Mouse (Mus musculus) hindbrain, embryonic 11.5 days (tissue): ENCODE results near the gene Aff3. TPM values are rescaled to one million over a fixed set of nuclear protein-coding genes. Genes with fewer than 3 reads are reported as not detected.
A peak's percentile ranks its signal among the peaks of the same experiment; 100 is the strongest.

Experiments
- ATAC-seq: fragments of 200-750 bp; cut with Nextera tagmentation; 2 replicates; pipeline ENCODE4 v1.8.0; 2017; ENCODE audit warnings: mild to moderate bottlenecking, moderate TSS enrichment, moderate library complexity; ENCODE audit not compliant: low FRiP score
- DNase-seq: peaks from one replicate; pipeline ENCODE4 v3.0.0-alpha.2; 2015; ENCODE audit warnings: low spot score
- H3K27ac ChIP-seq: fragments of 300-500 bp; sonication (generic); 2 replicates; pipeline ENCODE4 v1.5.1; 2014; ENCODE audit warnings: mild to moderate bottlenecking, low read depth, low read length
- H3K27me3 ChIP-seq: fragments of 300-500 bp; sonication (generic); 2 replicates; pipeline ENCODE4 v1.6.1; 2014; ENCODE audit warnings: mild to moderate bottlenecking, low read length, moderate library complexity, mixed read lengths; ENCODE audit not compliant: control insufficient read depth, insufficient read depth
- H3K36me3 ChIP-seq: fragments of 300-500 bp; sonication (generic); 2 replicates; pipeline ENCODE4 v1.6.1; 2014; ENCODE audit warnings: mild to moderate bottlenecking, low read length, moderate library complexity, mixed read lengths; ENCODE audit not compliant: control insufficient read depth, insufficient read depth
- H3K4me1 ChIP-seq: fragments of 300-500 bp; sonication (generic); replicated peaks from 2 replicates; pipeline ENCODE4 v1.6.1; 2014; ENCODE audit warnings: low read length, mixed read lengths; ENCODE audit not compliant: control insufficient read depth, insufficient read depth
- H3K4me2 ChIP-seq: fragments of 300-500 bp; sonication (generic); replicated peaks from 2 replicates; pipeline ENCODE4 v1.6.1; 2014; ENCODE audit warnings: mild to moderate bottlenecking, low read depth, low read length
- H3K4me3 ChIP-seq: fragments of 300-500 bp; sonication (generic); 2 replicates; pipeline ENCODE4 v1.5.1; 2014; ENCODE audit warnings: low read depth, low read length
- H3K9ac ChIP-seq: fragments of 300-500 bp; sonication (generic); 2 replicates; pipeline ENCODE4 v1.6.1; 2014; ENCODE audit warnings: low read depth, low read length
- H3K9me3 ChIP-seq: fragments of 300-500 bp; sonication (generic); 2 replicates; pipeline ENCODE4 v1.6.1; 2016; ENCODE audit warnings: low read length; ENCODE audit not compliant: control insufficient read depth
- WGBS: fragments of 180-500 bp; shearing (Covaris S2); extraction: QIAGEN DNeasy Blood & Tissue Kit; methylation state at CpG from one replicate; pipeline ENCODE4 v1.1.7; 2014; 5-methylcytosine and 5-hydroxymethylcytosine counted together
- polyA plus RNA-seq: library from polyadenylated mRNA; unstranded; fragments of >200 nt; fragmentation: Nextera tagmentation; extraction: Ambion mirVana; gene quantifications from 2 replicates; pipeline ENCODE4 v1.2.1, GENCODE M21; 2014

The Aff3 gene
- polyA plus RNA-seq, 1 experiment from 2014 or later: 19.7 TPM

DNA sequence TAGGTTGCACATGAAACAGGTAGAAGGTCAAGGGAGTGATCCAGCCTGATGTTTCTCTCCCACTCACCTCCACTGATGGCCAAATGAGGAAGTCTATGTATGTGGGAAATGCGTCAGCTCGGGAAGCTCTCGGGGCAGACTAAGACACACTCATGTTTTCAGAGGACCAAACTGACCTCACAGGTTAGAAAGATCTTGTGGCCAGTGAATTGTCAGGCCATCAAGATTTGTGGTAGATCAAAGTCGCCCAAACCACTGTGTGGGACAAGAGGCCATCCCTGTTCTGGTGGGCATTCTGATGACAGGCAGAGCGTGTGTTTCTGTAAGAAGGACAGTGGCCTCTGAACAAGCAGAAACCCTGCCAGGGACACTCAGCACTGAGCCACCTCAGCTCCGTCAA lies 175.0 kb downstream of the Aff3 start:
- ATAC-seq (no peak), DNase-seq (no peak)
- H3K27ac ChIP-seq: no peak overlapping the region
- WGBS: 90% methylated on average over 6 of the region's 6 CpGs
- no peaks in the 10 kb centered on the region for H3K27me3 ChIP-seq
- no peak overlapping the region for H3K4me2 ChIP-seq
- no peaks in the 10 kb centered on the region for H3K9me3 ChIP-seq
- H3K36me3 ChIP-seq: no peaks in the 10 kb centered on the region
- no peak overlapping the region for H3K9ac ChIP-seq
- H3K4me1 ChIP-seq: no peaks in the 10 kb centered on the region
- H3K4me3 ChIP-seq: no peak overlapping the region

- H3K27me3 ChIP-seq: no peaks in the 10 kb centered on the region
- ATAC-seq: no peak
- WGBS: 61% methylated on average over 8 of the region's 8 CpGs
- no peak overlapping the region for H3K4me2 ChIP-seq
- H3K4me3 ChIP-seq: no peak overlapping the region
- no peak for DNase-seq
- no peak overlapping the region for H3K9ac ChIP-seq
- no peaks in the 10 kb centered on the region for H3K36me3 ChIP-seq
- H3K9me3 ChIP-seq: no peaks in the 10 kb centered on the region
- no peaks in the 10 kb centered on the region for H3K4me1 ChIP-seq
- no peak overlapping the region for H3K27ac ChIP-seq
Measured at GRCm38 (mm10) chr1:38488667-38489210, 176.0 kb downstream of the Aff3 start.

DNA sequence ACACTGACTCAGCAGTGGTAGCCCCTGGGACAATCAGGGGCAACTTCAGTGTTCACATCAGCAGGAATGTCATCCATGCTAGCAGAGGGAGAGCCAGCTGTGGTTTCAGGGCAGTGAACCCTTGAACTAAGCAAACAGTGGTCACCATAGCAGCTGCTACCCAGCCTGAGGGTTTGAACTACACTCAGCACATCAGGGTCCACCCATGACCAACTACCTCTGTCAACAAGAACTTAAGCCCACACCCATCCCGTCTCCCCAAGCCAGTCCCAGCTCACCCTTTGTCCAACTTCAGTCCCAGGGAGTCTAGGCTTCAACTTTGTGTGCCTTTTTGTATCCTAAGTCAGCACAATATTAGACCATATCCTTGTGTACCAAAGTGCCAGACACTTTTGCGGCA lies 176.9 kb downstream of the Aff3 start:
- ATAC-seq (no peak), DNase-seq (no peak)
- Histone ChIP-seq H3K36me3 (no peaks in the 10 kb centered on the region), H3K27ac (no peak overlapping the region), H3K4me3 (no peak overlapping the region), H3K4me1 (no peaks in the 10 kb centered on the region), H3K9ac (no peak overlapping the region), H3K27me3 (no peaks in the 10 kb centered on the region), H3K4me2 (no peak overlapping the region), H3K9me3 (no peaks in the 10 kb centered on the region)
- WGBS: 88% methylated on average over 2 of the region's 2 CpGs

DNA sequence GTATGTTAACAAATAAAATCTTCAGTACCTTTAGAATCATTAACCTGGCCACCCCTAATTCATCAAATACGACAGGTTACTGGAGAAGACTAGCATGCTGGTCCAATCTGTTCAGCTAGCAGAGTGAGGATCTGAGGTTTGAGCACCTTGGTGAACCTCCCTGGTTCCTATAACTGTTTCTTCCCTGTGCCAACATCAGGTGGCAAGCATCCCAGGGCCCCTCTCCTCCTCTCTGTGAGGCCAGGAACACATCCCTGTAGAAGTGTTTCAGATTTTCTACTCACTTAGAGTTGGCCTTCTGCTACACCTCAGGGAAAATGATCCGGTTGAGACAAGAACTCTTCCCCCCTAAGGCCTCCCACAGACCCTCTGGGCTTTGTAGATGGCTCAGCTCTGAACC lies 181.6 kb downstream of the Aff3 start:
- 77% methylated on average over 2 of the region's 2 CpGs for WGBS
- no peak overlapping the region for H3K4me3 ChIP-seq
- no peak overlapping the region for H3K27ac ChIP-seq
- H3K36me3 ChIP-seq: no peaks in the 10 kb centered on the region
- no peaks in the 10 kb centered on the region for H3K27me3 ChIP-seq
- DNase-seq (no peak), ATAC-seq (no peak)
- H3K4me2 ChIP-seq: no peak overlapping the region
- no peaks in the 10 kb centered on the region for H3K9me3 ChIP-seq
- H3K9ac ChIP-seq: no peak overlapping the region
- no peaks in the 10 kb centered on the region for H3K4me1 ChIP-seq

GRCm38 (mm10) chr1:38478246-38478743 lies 186.5 kb downstream of the Aff3 start:
- no peak overlapping the region for H3K9ac ChIP-seq
- H3K27me3 ChIP-seq: no peaks in the 10 kb centered on the region
- no peak overlapping the region for H3K4me3 ChIP-seq
- no peaks in the 10 kb centered on the region for H3K36me3 ChIP-seq
- no peak overlapping the region for H3K4me2 ChIP-seq
- H3K27ac ChIP-seq: no peak overlapping the region
- 76% methylated on average over 9 of the region's 9 CpGs for WGBS
- H3K9me3 ChIP-seq: no peaks in the 10 kb centered on the region
- DNase-seq (no peak), ATAC-seq (no peak)
- H3K4me1 ChIP-seq: no peaks in the 10 kb centered on the region

DNA sequence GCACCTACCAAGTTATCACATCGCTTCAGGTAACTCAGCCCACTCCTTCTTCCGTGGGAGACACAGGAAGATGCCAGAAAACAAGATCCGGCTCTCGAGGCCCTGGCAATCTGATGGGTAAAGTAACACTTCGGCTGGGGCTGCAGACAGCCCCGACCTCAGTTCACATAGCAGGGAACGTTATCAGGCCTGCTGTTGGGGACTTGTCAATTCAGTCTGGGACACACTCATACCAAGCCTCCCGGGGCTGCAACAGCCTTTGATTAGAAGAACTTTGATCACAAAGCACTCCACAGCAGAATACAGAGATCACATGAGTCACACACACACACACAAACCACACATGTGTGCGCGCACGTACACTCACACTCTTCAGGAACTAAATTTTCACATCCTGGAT lies 193.9 kb downstream of the Aff3 start:
- H3K4me3 ChIP-seq: no peak overlapping the region
- H3K4me2 ChIP-seq: no peak overlapping the region
- no peak overlapping the region for H3K27ac ChIP-seq
- H3K36me3 ChIP-seq: no peaks in the 10 kb centered on the region
- no peaks in the 10 kb centered on the region for H3K4me1 ChIP-seq
- no peak for DNase-seq
- 70% methylated on average over 11 of the region's 11 CpGs for WGBS
- no peaks in the 10 kb centered on the region for H3K27me3 ChIP-seq
- no peak overlapping the region for H3K9ac ChIP-seq
- no peaks in the 10 kb centered on the region for H3K9me3 ChIP-seq
- no peak for ATAC-seq

- Histone ChIP-seq H3K9me3 (no peaks in the 10 kb centered on the region), H3K27me3 (no peaks in the 10 kb centered on the region), H3K4me1 (no peaks in the 10 kb centered on the region), H3K4me2 (no peak overlapping the region), H3K4me3 (no peak overlapping the region), H3K27ac (no peak overlapping the region), H3K9ac (no peak overlapping the region), H3K36me3 (no peaks in the 10 kb centered on the region)
- 77% methylated on average over 5 of the region's 5 CpGs for WGBS
- DNase-seq (no peak), ATAC-seq (no peak)
Measured at GRCm38 (mm10) chr1:38470166-38470565, 194.6 kb downstream of the Aff3 start.

DNA sequence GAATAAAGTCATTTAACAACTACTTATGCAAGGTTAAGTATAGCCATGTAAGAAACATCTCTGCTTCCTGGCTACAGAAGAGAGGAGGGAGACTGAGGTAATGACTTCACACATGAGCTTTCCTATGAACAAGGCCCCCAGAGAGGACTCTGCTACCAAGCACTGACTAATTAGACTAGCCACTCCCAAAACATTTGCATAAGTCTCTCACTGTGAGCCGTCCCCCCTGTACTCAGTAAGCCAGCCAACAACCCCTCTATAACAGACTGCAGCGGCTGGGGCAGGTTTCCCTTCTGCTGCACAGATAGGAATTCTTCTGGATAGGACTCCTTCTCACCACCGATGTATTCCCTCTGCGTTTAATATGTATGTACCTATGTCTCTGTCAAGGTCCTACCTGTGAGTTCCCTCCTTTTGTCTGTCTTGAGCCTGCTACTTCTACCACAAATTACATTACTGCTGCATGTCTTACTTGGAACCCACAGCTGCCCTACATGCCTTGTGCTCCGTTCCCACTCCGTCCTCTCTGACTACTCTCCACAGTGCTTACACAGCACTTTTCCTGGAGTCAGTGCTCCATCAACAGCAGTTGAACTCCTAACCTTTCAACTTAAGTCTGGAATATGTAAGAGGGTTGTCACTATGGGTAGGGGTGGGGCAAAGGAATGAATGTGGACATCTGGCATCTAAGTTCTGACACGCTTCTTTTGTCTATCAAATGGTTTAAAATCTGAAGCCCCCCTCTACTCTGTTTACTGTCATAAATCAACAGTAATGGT lies 197.3 kb downstream of the Aff3 start:
- no peak overlapping the region for H3K27ac ChIP-seq
- no peaks in the 10 kb centered on the region for H3K4me1 ChIP-seq
- no peaks in the 10 kb centered on the region for H3K27me3 ChIP-seq
- H3K36me3 ChIP-seq: no peaks in the 10 kb centered on the region
- DNase-seq: no peak
- no peak overlapping the region for H3K9ac ChIP-seq
- WGBS: 59% methylated on average over 7 of the region's 7 CpGs
- ATAC-seq: peak; percentile 51; the same call in 1 of the 2 replicates
- no peak overlapping the region for H3K4me2 ChIP-seq
- no peak overlapping the region for H3K4me3 ChIP-seq
- H3K9me3 ChIP-seq: no peaks in the 10 kb centered on the region

DNA sequence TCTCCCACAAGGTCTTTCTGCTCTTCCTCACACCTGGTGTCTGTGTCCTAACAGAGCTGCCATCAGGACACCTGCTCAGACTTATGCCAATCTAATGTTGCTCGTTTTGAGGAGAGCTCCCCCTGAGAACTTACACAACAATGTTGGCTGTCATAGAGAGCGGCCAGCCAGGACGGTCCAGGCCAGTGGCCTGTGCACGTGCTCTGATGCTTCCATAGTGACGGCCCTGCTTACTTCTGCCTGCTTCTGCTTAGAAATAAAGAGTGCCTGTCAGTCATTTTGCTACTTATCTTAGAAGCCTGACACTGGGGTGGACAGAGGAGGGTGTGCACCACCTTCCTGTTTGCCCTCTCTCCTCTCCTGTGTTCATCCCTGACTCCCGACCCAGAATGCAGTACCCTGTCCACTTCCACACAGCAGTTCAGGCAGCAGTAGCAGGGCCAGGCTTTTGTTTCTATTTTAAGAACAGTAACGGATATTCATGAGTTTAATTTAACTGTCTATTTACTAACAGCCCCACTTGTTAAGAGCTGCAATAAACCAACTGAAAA lies 208.0 kb downstream of the Aff3 start:
- Histone ChIP-seq H3K36me3 (no peaks in the 10 kb centered on the region), H3K4me3 (no peak overlapping the region), H3K9me3 (no peaks in the 10 kb centered on the region), H3K4me1 (no peaks in the 10 kb centered on the region), H3K27me3 (no peaks in the 10 kb centered on the region), H3K27ac (no peak overlapping the region), H3K9ac (no peak overlapping the region), H3K4me2 (no peak overlapping the region)
- ATAC-seq: no peak
- no peak for DNase-seq
- 79% methylated on average over 7 of the region's 7 CpGs for WGBS
